Mouse (Mus musculus): ENCODE results near the gene Wipf2. TPM values are rescaled to one million over a fixed set of nuclear protein-coding genes. Genes with fewer than 3 reads are reported as not detected.
A peak's percentile ranks its signal among the peaks of the same experiment; 100 is the strongest.

The Wipf2 gene
- polyA plus RNA-seq, 1 experiment from 2014 or later: 3.2 TPM

DNA sequence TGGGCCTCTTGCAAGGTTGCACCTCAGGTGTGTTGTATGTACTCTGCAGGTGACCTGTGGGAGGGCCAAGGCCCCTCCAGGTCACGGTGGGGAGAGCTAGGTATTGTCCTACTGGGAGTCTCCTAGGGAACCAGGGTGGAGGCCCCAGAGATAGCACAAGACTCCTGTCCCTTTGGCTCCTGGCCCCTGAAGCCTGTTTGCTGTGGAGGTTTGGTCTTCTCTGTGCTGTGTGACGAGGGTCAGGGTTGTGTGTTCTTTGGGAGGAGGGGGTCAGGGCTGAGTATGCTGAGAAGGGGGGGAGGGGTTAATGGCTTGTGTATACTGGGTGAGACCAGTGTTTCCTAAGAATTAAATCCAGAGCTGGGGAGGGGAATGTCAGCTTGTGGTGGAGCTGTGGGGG lies 89.9 kb downstream of the Wipf2 start:
- ATAC-seq (ENCODE audit: insufficient number of reproducible peaks, insufficient read depth, low FRiP score, low read depth): no peak
- Histone ChIP-seq H3K4me1 (ENCODE audit: control insufficient read depth in 2 of 2, insufficient read depth in 2 of 2, low read length in 2 of 2) (peaks cover 54 to 79% of the 10 kb centered on the region in 2 experiments), H3K27ac (replicated peaks in 1 of 2; ENCODE audit: control insufficient read depth in 1 of 2, insufficient read depth in 1 of 2, low read depth in 2 of 2, low read length in 2 of 2) (peak overlapping the region in 1 of 2 experiments; percentile 85; a peak in 1 of 4 replicates), H3K4me2 (ENCODE audit: low read length) (no peak overlapping the region), H3K27me3 (ENCODE audit: control insufficient read depth, insufficient read depth, low read length) (no peaks in the 10 kb centered on the region), H3K9me3 (ENCODE audit: control insufficient read depth, low read length) (no peaks in the 10 kb centered on the region), H3K9ac (ENCODE audit: low read length) (peak overlapping the region; percentile 42; the same call in 1 of the 2 replicates), H3K36me3 (ENCODE audit: control insufficient read depth, insufficient read depth, low read length) (peaks cover 41% of the 10 kb centered on the region), H3K4me3 (ENCODE audit: control insufficient read depth in 1 of 2, insufficient read depth in 1 of 2, low read depth in 1 of 2, low read length in 2 of 2) (no peak overlapping the region)
- WGBS: 4% methylated on average over 2 of the region's 2 CpGs

DNA sequence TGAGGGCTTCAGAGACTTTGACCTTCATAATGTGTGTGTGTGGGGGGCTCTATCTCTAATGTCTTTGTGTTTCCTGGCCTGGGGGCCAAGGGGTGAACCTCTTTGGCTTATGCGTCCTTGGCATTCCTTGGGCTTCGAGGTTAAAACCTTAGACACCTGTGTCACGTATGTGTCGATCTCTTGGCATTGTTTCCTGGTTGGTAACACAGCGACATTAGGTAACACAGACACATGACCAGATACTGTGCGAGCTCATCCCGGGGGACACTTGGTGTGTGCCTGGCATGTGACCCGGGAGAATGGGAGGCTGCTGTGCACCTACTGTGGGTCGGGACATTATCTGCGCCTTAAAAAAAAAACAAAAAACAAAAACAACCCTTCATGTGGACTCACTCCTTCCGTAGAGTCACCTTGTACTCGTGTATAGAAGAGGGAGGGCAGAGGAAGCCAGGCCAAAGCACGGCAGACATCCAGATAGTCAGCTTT lies 90.4 kb downstream of the Wipf2 start:
- Histone ChIP-seq H3K4me2 (ENCODE audit: low read length) (peak overlapping the region; percentile 48), H3K9ac (ENCODE audit: low read length) (peak overlapping the region; percentile 8; the same call in 1 of the 2 replicates), H3K4me3 (ENCODE audit: control insufficient read depth in 1 of 2, insufficient read depth in 1 of 2, low read depth in 1 of 2, low read length in 2 of 2) (no peak overlapping the region), H3K27me3 (ENCODE audit: control insufficient read depth, insufficient read depth, low read length) (no peaks in the 10 kb centered on the region), H3K9me3 (ENCODE audit: control insufficient read depth, low read length) (no peaks in the 10 kb centered on the region), H3K4me1 (ENCODE audit: control insufficient read depth in 2 of 2, insufficient read depth in 2 of 2, low read length in 2 of 2) (peaks cover 51 to 77% of the 10 kb centered on the region in 2 experiments), H3K36me3 (ENCODE audit: control insufficient read depth, insufficient read depth, low read length) (peaks cover 41% of the 10 kb centered on the region), H3K27ac (replicated peaks in 1 of 2; ENCODE audit: control insufficient read depth in 1 of 2, insufficient read depth in 1 of 2, low read depth in 2 of 2, low read length in 2 of 2) (peak overlapping the region; percentile 62 to 85)
- WGBS: 12% methylated on average over 13 of the region's 13 CpGs
- no peak for ATAC-seq (ENCODE audit: insufficient number of reproducible peaks, insufficient read depth, low FRiP score, low read depth)

GRCm38 (mm10) chr11:98954373-98954772 lies 90.9 kb downstream of the Wipf2 start:
- Histone ChIP-seq H3K4me1 (ENCODE audit: control insufficient read depth in 2 of 2, insufficient read depth in 2 of 2, low read length in 2 of 2) (peaks cover 52 to 79% of the 10 kb centered on the region in 2 experiments), H3K27ac (replicated peaks in 1 of 2; ENCODE audit: control insufficient read depth in 1 of 2, insufficient read depth in 1 of 2, low read depth in 2 of 2, low read length in 2 of 2) (peak overlapping the region; percentile 73 to 85), H3K9me3 (ENCODE audit: control insufficient read depth, low read length) (no peaks in the 10 kb centered on the region), H3K9ac (ENCODE audit: low read length) (peak overlapping the region; percentile 49), H3K36me3 (ENCODE audit: control insufficient read depth, insufficient read depth, low read length) (peaks cover 41% of the 10 kb centered on the region), H3K4me2 (ENCODE audit: low read length) (peak overlapping the region; percentile 48), H3K27me3 (ENCODE audit: control insufficient read depth, insufficient read depth, low read length) (no peaks in the 10 kb centered on the region), H3K4me3 (ENCODE audit: control insufficient read depth in 1 of 2, insufficient read depth in 1 of 2, low read depth in 1 of 2, low read length in 2 of 2) (no peak overlapping the region)
- peak; percentile 51; the same call in 1 of the 2 replicates for ATAC-seq (ENCODE audit: insufficient number of reproducible peaks, insufficient read depth, low FRiP score, low read depth)
- WGBS: 4% methylated on average over 10 of the region's 10 CpGs

Other genes starting within 250 kb of the Wipf2 start
- 0.68 TPM in 1 of 2 replicates, not detected in the other for gene Gm12355, start 238.0 kb upstream of the Wipf2 start, polyA plus RNA-seq (2014; fragmentation: Nextera tagmentation; extraction: Ambion mirVana)
- gene Gsdma3, start 237.3 kb upstream of the Wipf2 start, polyA plus RNA-seq (2014; fragmentation: Nextera tagmentation; extraction: Ambion mirVana): not detected in 2 replicates
- gene Gsdma2, start 216.9 kb upstream of the Wipf2 start, polyA plus RNA-seq (2014; fragmentation: Nextera tagmentation; extraction: Ambion mirVana): not detected in 2 replicates
- gene Gsdma, start 199.3 kb upstream of the Wipf2 start, polyA plus RNA-seq (2014; fragmentation: Nextera tagmentation; extraction: Ambion mirVana): not detected in 2 replicates
- 95.3 and 120 TPM in 2 replicates for gene Psmd3, start 181.1 kb upstream of the Wipf2 start, polyA plus RNA-seq (2014; fragmentation: Nextera tagmentation; extraction: Ambion mirVana)
- not detected in 2 replicates for gene Csf3, start 162.4 kb upstream of the Wipf2 start, polyA plus RNA-seq (2014; fragmentation: Nextera tagmentation; extraction: Ambion mirVana)
- gene Med24, start 134.2 kb upstream of the Wipf2 start, polyA plus RNA-seq (2014; fragmentation: Nextera tagmentation; extraction: Ambion mirVana): 28.5 and 31.0 TPM in 2 replicates
- 45.3 and 55.6 TPM in 2 replicates for gene Thra, start 123.0 kb upstream of the Wipf2 start, polyA plus RNA-seq (2014; fragmentation: Nextera tagmentation; extraction: Ambion mirVana)
- 6.0 and 6.4 TPM in 2 replicates for gene Nr1d1, start 88.3 kb upstream of the Wipf2 start, polyA plus RNA-seq (2014; fragmentation: Nextera tagmentation; extraction: Ambion mirVana)
- gene Msl1, start 68.1 kb upstream of the Wipf2 start, polyA plus RNA-seq (2014; fragmentation: Nextera tagmentation; extraction: Ambion mirVana): 13.3 and 15.3 TPM in 2 replicates
- gene Casc3, start 58.7 kb upstream of the Wipf2 start, polyA plus RNA-seq (2014; fragmentation: Nextera tagmentation; extraction: Ambion mirVana): 22.6 and 22.9 TPM in 2 replicates
- gene Rapgefl1, start 26.9 kb upstream of the Wipf2 start, polyA plus RNA-seq (2014; fragmentation: Nextera tagmentation; extraction: Ambion mirVana): 0.82 and 0.95 TPM in 2 replicates
- gene Cdc6, start 44.2 kb downstream of the Wipf2 start, polyA plus RNA-seq (2014; fragmentation: Nextera tagmentation; extraction: Ambion mirVana): 15.6 and 17.5 TPM in 2 replicates
- 31.4 and 33.4 TPM in 2 replicates for gene Rara, start 64.2 kb downstream of the Wipf2 start, polyA plus RNA-seq (2014; fragmentation: Nextera tagmentation; extraction: Ambion mirVana)
- gene Gjd3, start 119.4 kb downstream of the Wipf2 start, polyA plus RNA-seq (2014; fragmentation: Nextera tagmentation; extraction: Ambion mirVana): 1.00 and 2.3 TPM in 2 replicates
- 169 and 174 TPM in 2 replicates for gene Top2a, start 160.6 kb downstream of the Wipf2 start, polyA plus RNA-seq (2014; fragmentation: Nextera tagmentation; extraction: Ambion mirVana)
- 315 and 373 TPM in 2 replicates for gene Igfbp4, start 177.6 kb downstream of the Wipf2 start, polyA plus RNA-seq (2014; fragmentation: Nextera tagmentation; extraction: Ambion mirVana)
- gene Tns4, start 225.7 kb downstream of the Wipf2 start, polyA plus RNA-seq (2014; fragmentation: Nextera tagmentation; extraction: Ambion mirVana): 0.11 and 0.19 TPM in 2 replicates